9 mouse cellular contexts compared by ENCODE assay signal in the genomic region with DNA sequence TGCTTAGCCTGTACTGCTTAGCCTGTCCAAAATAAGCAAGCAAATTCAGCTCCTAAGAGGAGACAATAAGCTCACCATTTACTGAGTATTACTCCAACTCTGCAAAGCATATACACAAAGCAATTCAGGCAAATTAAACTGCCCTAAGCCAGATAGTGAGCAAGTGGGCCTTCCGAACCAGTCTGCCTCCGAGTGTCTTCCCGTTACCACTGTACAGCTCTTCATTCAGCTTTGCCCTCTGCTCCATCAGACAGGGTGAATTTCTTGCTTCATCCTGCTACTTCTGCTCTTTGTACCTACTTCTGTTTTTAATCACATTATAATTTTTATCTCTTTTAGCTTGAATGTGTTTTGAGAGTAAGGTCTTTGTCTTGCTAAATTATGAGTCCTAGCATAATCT. TPM values are rescaled to one million over a fixed set of nuclear protein-coding genes. Genes with fewer than 3 reads are reported as not detected.
DNase-seq lines count a peak whose midpoint lies in the region; ATAC-seq lines count a peak whose summit lies in the region.
"Had no signal": no experiment of that assay in that cellular context is flagged by ENCODE, and none has a peak within 500 bp of the region (broad histone marks: within the 10 kb centered on the region; RNA-seq: fewer than 3 reads in every experiment).

No protein-coding gene starts in this region.

- peak; percentile 37 for DNase-seq in brain, adult 2 months (ENCODE audit: low read depth, low spot score)
- no peak for DNase-seq in intestine, embryonic 14.5 days (ENCODE audit: low spot score)
- DNase-seq in thymus, postnatal 0 days (ENCODE audit: low spot score): no peak
- DNase-seq in adrenal gland, postnatal 36 days: no peak
- DNase-seq in testis, postnatal 14 days (ENCODE audit: low spot score): no peak

- no peaks in the 10 kb centered on the region for H3K9me3 ChIP-seq in heart, embryonic 13.5 days
- no peaks in the 10 kb centered on the region for H3K9me3 ChIP-seq in heart, embryonic 12.5 days (replicated peaks)
- H3K9me3 ChIP-seq in intestine, embryonic 14.5 days (ENCODE audit: control insufficient read depth, low read length): no peaks in the 10 kb centered on the region
- H3K9me3 ChIP-seq in midbrain, embryonic 15.5 days: no peaks in the 10 kb centered on the region
- H3K9me3 ChIP-seq: embryonic facial prominence, embryonic 13.5 days had no signal

- H3K27me3 ChIP-seq in heart, embryonic 13.5 days (replicated peaks): no peaks in the 10 kb centered on the region
- H3K27me3 ChIP-seq in heart, embryonic 12.5 days (replicated peaks): no peaks in the 10 kb centered on the region
- no peaks in the 10 kb centered on the region for H3K27me3 ChIP-seq in intestine, embryonic 14.5 days (replicated peaks; ENCODE audit: control insufficient read depth, insufficient read depth, low read length)
- no peaks in the 10 kb centered on the region for H3K27me3 ChIP-seq in midbrain, embryonic 15.5 days (replicated peaks)
- H3K27me3 ChIP-seq: embryonic facial prominence, embryonic 13.5 days had no signal

- peak overlapping the region; percentile 42; the same call in 1 of the 2 replicates for H3K9ac ChIP-seq in heart, embryonic 13.5 days
- H3K9ac ChIP-seq in heart, embryonic 12.5 days: no peak overlapping the region
- no peak overlapping the region for H3K9ac ChIP-seq in intestine, embryonic 14.5 days (ENCODE audit: low read length)
- peak overlapping the region; percentile 37 for H3K9ac ChIP-seq in midbrain, embryonic 15.5 days
- H3K9ac ChIP-seq: embryonic facial prominence, embryonic 13.5 days had no signal

- H3K36me3 ChIP-seq in heart, embryonic 13.5 days: no peaks in the 10 kb centered on the region
- no peaks in the 10 kb centered on the region for H3K36me3 ChIP-seq in heart, embryonic 12.5 days
- no peaks in the 10 kb centered on the region for H3K36me3 ChIP-seq in intestine, embryonic 14.5 days (ENCODE audit: control insufficient read depth, insufficient read depth, low read length)
- no peaks in the 10 kb centered on the region for H3K36me3 ChIP-seq in midbrain, embryonic 15.5 days (replicated peaks)
- H3K36me3 ChIP-seq: embryonic facial prominence, embryonic 13.5 days had no signal

- H3K4me3 ChIP-seq in heart, embryonic 13.5 days: peak overlapping the region; percentile 96
- H3K4me3 ChIP-seq in heart, embryonic 12.5 days: no peak overlapping the region
- H3K4me3 ChIP-seq in intestine, embryonic 14.5 days (ENCODE audit: low read depth, low read length): no peak overlapping the region
- peak overlapping the region; percentile 98 for H3K4me3 ChIP-seq in midbrain, embryonic 15.5 days

- H3K4me1 ChIP-seq in heart, embryonic 13.5 days: peaks cover 36% of the 10 kb centered on the region
- peaks cover 10% of the 10 kb centered on the region for H3K4me1 ChIP-seq in heart, embryonic 12.5 days (replicated peaks)
- peaks cover 12% of the 10 kb centered on the region for H3K4me1 ChIP-seq in intestine, embryonic 14.5 days (replicated peaks; ENCODE audit: control insufficient read depth, insufficient read depth, low read length)
- peaks cover 40% of the 10 kb centered on the region for H3K4me1 ChIP-seq in midbrain, embryonic 15.5 days

- no peak overlapping the region for H3K27ac ChIP-seq in heart, embryonic 13.5 days (replicated peaks)
- H3K27ac ChIP-seq in heart, embryonic 12.5 days (ENCODE audit: poor library complexity, severe bottlenecking): no peak overlapping the region
- no peak overlapping the region for H3K27ac ChIP-seq in intestine, embryonic 14.5 days (ENCODE audit: low read depth)
- H3K27ac ChIP-seq in midbrain, embryonic 15.5 days: 0 out of 2 replicates have a peak overlapping the region, but pooled peaks have one; percentile 29
- H3K27ac ChIP-seq: embryonic facial prominence, embryonic 13.5 days had no signal

- peak overlapping the region; percentile 76 for H3K4me2 ChIP-seq in heart, embryonic 13.5 days
- no peak overlapping the region for H3K4me2 ChIP-seq in heart, embryonic 12.5 days
- peak overlapping the region; percentile 53 for H3K4me2 ChIP-seq in intestine, embryonic 14.5 days (ENCODE audit: low read length)
- peak overlapping the region; percentile 80 for H3K4me2 ChIP-seq in midbrain, embryonic 15.5 days

- ATAC-seq in heart, embryonic 13.5 days (ENCODE audit: extremely low read depth, insufficient number of reproducible peaks, low FRiP score, low TSS enrichment): no peak
- ATAC-seq in heart, embryonic 12.5 days (ENCODE audit: insufficient number of reproducible peaks, low FRiP score): no peak
- no peak for ATAC-seq in intestine, embryonic 14.5 days (replicated peaks; ENCODE audit: low FRiP score, low TSS enrichment, low read depth)
- no peak for ATAC-seq in midbrain, embryonic 15.5 days (replicated peaks)

- WGBS in heart, embryonic 13.5 days: 81% methylated on average over 3 of the region's 3 CpGs
- WGBS in heart, embryonic 12.5 days: 88% methylated on average over 3 of the region's 3 CpGs
- 65% methylated on average over 3 of the region's 3 CpGs for WGBS in intestine, embryonic 14.5 days
- 40% methylated on average over 3 of the region's 3 CpGs for WGBS in midbrain, embryonic 15.5 days

RNA-seq across cellular contexts. Expression of a gene that starts 1.9 kb away (rescaled TPM):
- 11.4 and 12.7 TPM in 2 replicates for polyA plus RNA-seq in heart, embryonic 13.5 days (2015; fragmentation: Nextera tagmentation; extraction: Ambion mirVana)
- 17.8 and 18.2 TPM in 2 replicates for polyA plus RNA-seq in heart, embryonic 12.5 days (2016; fragmentation: Nextera tagmentation; extraction: Ambion mirVana)
- 14.3 and 14.9 TPM in 2 replicates for polyA plus RNA-seq in intestine, embryonic 14.5 days (2014; fragmentation: Nextera tagmentation; extraction: Ambion mirVana)
- polyA plus RNA-seq in midbrain, embryonic 15.5 days (2015; fragmentation: Nextera tagmentation; extraction: Ambion mirVana): 48.7 and 51.5 TPM in 2 replicates
- polyA plus RNA-seq in thymus, postnatal 0 days (2015; fragmentation: Nextera tagmentation; extraction: Ambion mirVana): 7.9 and 10.2 TPM in 2 replicates
- 10 to 100 TPM; 23.0 to 29.0 TPM for total RNA-seq in adrenal gland, postnatal 36 days (2021)

Comparison
In these comparisons a context has a peak if more than half of its experiments do, and no peak if none do; other contexts are left out.
1. H3K4me3 ChIP-seq: peak in heart, embryonic 13.5 days (single experiment) and midbrain, embryonic 15.5 days (single experiment); none in heart, embryonic 12.5 days (single experiment) and intestine, embryonic 14.5 days (single experiment).
2. H3K9ac ChIP-seq: peak in heart, embryonic 13.5 days (single experiment) and midbrain, embryonic 15.5 days (single experiment); none in heart, embryonic 12.5 days (single experiment) and intestine, embryonic 14.5 days (single experiment).